Mouse (Mus musculus): ENCODE measurements around the gene Cfap43. TPM values are rescaled to one million over a fixed set of nuclear protein-coding genes. Genes with fewer than 3 reads are reported as not detected.
"Not testable (repeated sequence)": the region's sequence is repeated elsewhere in the genome, so short reads cannot be mapped to it uniquely, and the experiment has no call there.

The Cfap43 gene
- polyA plus RNA-seq, 1 experiment from 2014 or later: 0.06 TPM

DNA sequence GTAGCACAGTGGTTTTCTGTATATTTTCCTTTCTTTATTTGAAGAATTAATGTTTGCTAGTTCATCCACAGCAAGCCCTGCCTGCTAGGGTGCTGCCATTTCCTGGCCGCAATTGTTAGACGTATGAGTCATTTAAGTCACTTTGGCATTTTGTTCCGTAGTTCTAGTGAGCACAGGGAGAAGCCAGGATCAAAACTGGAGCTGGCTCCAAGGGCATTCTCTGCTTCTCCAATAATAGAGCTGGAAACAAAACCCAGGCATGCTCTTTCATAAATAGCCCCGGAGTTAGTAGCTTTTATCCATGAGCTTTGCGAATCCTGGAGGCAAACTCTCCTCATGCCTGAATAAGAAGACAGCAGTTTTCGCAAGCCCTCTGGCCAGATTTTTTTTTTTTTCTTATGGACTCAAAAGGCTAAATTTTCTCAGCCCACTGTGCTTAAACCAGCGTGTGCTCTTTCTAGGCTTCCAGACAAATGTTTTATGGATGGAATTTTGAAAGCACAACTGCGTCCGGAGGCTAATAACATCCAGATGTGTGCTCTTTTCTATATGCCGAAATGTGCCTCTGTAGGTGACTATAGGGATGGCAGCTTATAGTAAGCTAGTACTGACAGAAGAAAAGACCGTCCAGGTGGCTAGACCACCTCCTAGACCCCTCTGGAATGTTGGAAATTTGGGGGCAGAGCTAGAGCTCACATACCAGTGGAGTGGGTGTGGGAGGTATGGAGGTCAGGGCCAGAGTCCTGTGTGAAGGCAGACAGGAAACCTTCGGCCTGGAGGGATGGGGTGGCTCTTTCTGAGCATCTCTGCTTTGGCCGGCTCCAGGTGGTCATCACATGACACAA is 64.9 kb downstream of the Cfap43 start:
- no peak for DNase-seq (ENCODE audit: low spot score)
- Histone ChIP-seq H3K4me3 (peak overlapping the region; percentile 79), H3K27ac (peak overlapping the region; percentile 85), H3K4me1 (peaks cover 10% of the 10 kb centered on the region), H3K27me3 (ENCODE audit: insufficient read depth, poor library complexity, severe bottlenecking) (no peaks in the 10 kb centered on the region), H3K36me3 (peaks cover 14% of the 10 kb centered on the region), H3K9me3 (no peaks in the 10 kb centered on the region)
- 30% methylated on average over 13 of the region's 13 CpGs for WGBS

GRCm38 (mm10) chr19:47853053-47853452 is 66.0 kb downstream of the Cfap43 start:
- no peak overlapping the region for H3K27ac ChIP-seq
- no peaks in the 10 kb centered on the region for H3K9me3 ChIP-seq
- no peaks in the 10 kb centered on the region for H3K27me3 ChIP-seq (ENCODE audit: insufficient read depth, poor library complexity, severe bottlenecking)
- 76% methylated on average over 3 of the region's 3 CpGs for WGBS
- DNase-seq (ENCODE audit: low spot score): no peak
- H3K36me3 ChIP-seq: peaks cover 3% of the 10 kb centered on the region; the same call in 1 of the 2 replicates
- H3K4me1 ChIP-seq: peaks cover 10% of the 10 kb centered on the region
- no peak overlapping the region for H3K4me3 ChIP-seq

DNA sequence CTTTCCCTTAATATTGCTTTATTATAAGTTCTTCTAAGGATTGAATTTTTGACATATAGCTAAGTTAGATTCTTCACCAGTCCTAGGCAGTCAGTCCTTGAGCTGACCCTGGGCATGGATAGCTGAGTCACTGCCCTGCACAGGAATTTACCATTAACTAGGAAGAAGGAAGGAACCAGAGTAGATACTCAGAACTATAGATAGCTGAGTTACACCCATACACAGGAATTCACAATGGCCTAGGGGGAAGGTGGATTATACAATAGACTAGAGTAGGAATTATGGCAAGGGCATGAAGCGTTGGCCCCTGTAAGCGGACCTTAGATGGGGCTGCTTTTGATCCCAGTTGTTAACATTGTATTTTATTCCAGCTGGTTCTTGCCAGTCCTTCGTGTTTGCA is 67.0 kb downstream of the Cfap43 start:
- H3K27ac ChIP-seq; H3K27me3 ChIP-seq (ENCODE audit: insufficient read depth, poor library complexity, severe bottlenecking); H3K9me3 ChIP-seq; H3K4me3 ChIP-seq; DNase-seq (ENCODE audit: low spot score); H3K36me3 ChIP-seq: not testable (repeated sequence)
- peaks cover 10% of the 10 kb centered on the region for H3K4me1 ChIP-seq
- WGBS: 81% methylated on average over 3 of the region's 3 CpGs

DNA sequence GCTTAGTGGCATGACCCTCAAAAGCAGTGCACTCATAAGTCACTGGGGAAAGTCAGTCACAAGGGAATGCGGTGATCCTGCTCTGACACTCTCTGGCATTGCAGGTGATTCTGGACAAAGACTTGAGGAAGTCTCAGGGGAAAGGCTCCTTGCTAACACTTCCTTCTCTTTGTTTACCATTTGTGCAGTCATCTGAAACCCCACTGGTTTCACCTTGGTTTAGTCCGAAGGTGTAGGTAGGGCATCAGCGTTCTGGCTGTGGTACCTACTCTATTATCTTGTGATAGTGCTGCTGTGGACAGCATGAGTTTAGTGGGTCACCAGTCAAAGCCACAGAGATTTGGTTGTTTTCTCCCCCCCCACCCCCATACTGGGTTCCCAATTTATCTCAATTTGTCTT is 69.4 kb downstream of the Cfap43 start:
- H3K36me3 ChIP-seq: no peaks in the 10 kb centered on the region
- 92% methylated on average over 3 of the region's 3 CpGs for WGBS
- no peak overlapping the region for H3K4me3 ChIP-seq
- no peak overlapping the region for H3K27ac ChIP-seq
- peaks cover 8% of the 10 kb centered on the region for H3K4me1 ChIP-seq
- no peaks in the 10 kb centered on the region for H3K9me3 ChIP-seq
- no peak for DNase-seq (ENCODE audit: low spot score)
- H3K27me3 ChIP-seq (ENCODE audit: insufficient read depth, poor library complexity, severe bottlenecking): no peaks in the 10 kb centered on the region

DNA sequence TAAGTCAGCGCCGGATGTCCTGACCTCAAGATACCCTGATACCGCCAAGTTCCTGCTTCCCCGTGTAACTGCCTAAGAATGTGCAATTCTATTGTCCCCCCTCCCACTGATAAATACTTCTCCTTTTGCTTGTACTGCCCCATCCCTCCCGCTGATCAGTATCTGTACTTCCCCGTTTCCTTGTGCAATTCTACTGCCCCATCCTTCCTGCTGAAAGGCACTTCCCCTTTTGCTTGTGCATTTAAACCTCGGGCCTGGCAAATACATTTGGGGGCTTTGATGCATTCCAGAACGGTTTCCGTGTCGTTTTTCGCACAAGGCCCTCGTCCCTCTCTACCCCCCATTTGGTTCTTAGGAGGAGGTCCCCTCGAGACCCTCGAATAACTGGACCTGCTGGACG is 77.9 kb downstream of the Cfap43 start:
- not testable (repeated sequence) for H3K9me3 ChIP-seq; H3K4me3 ChIP-seq; H3K27ac ChIP-seq; DNase-seq (ENCODE audit: low spot score); H3K36me3 ChIP-seq
- Histone ChIP-seq H3K4me1 (peaks cover 11% of the 10 kb centered on the region; the same call in 1 of the 2 replicates), H3K27me3 (ENCODE audit: insufficient read depth, poor library complexity, severe bottlenecking) (peaks cover 24% of the 10 kb centered on the region)
- 71% methylated on average over 15 of the region's 15 CpGs for WGBS

- H3K4me3 ChIP-seq: peak overlapping the region; percentile 65
- H3K9me3 ChIP-seq: no peaks in the 10 kb centered on the region
- H3K27me3 ChIP-seq (ENCODE audit: insufficient read depth, poor library complexity, severe bottlenecking): peaks cover 33% of the 10 kb centered on the region
- under 1% methylated on average over 6 of the region's 6 CpGs for WGBS
- H3K4me1 ChIP-seq: peaks cover 11% of the 10 kb centered on the region; the same call in 1 of the 2 replicates
- H3K27ac ChIP-seq: peak overlapping the region; percentile 17; the same call in 1 of the 2 replicates
- no peaks in the 10 kb centered on the region for H3K36me3 ChIP-seq
- DNase-seq (ENCODE audit: low spot score): no peak
Measured at GRCm38 (mm10) chr19:47837527-47837901, 81.6 kb downstream of the Cfap43 start.

DNA sequence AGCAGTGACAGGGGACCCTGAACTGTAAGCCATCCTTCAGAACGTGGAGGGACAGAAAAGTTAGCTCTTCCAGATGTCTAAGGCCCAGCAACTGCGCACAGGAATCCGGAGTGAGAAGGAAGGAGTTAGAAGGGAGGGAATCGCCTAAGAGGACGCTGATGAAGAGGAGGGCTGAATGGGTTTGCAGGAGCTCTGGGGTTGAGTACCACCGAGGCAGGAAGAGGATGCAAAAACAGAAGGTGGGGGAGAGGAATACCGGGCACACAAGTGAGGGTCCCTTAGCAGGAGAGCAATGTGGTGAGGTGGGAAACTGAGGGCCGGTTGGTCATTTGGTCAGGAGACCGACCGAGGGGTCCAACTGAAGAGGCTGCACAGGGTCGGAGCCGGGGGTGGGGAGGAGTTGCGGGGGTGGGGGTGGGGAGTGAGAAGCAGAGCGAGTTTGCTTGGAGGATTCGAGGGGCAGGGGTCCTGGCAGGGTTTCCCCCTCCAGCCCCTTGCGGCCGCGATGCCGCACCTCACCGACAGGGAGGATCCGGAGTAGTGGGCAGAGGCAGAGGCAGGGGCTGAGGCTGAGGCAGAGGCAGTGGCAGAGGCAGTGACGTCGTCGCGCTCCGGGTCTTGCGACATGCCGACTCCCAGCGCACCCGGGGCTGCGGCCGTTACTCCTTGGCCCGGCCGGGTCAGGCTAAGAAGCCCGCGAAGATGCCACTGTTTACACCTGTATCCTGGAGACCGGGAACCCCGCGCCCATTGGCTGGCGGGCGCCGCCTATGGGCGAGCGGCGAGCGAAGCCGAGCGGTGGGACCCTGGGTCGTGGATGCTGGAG is 82.2 kb downstream of the Cfap43 start:
- peak overlapping the region; percentile 17; the same call in 1 of the 2 replicates for H3K27ac ChIP-seq
- peaks cover 33% of the 10 kb centered on the region for H3K27me3 ChIP-seq (ENCODE audit: insufficient read depth, poor library complexity, severe bottlenecking)
- H3K4me3 ChIP-seq: peak overlapping the region; percentile 65
- DNase-seq (ENCODE audit: low spot score): peak; percentile 85
- H3K36me3 ChIP-seq: no peaks in the 10 kb centered on the region
- no peaks in the 10 kb centered on the region for H3K9me3 ChIP-seq
- H3K4me1 ChIP-seq: peaks cover 11% of the 10 kb centered on the region; the same call in 1 of the 2 replicates
- WGBS: 3% methylated on average over 48 of the region's 49 CpGs

- 79% methylated on average over 7 of the region's 7 CpGs for WGBS
- no peak for DNase-seq (ENCODE audit: low spot score)
- no peaks in the 10 kb centered on the region for H3K9me3 ChIP-seq
- no peaks in the 10 kb centered on the region for H3K36me3 ChIP-seq
- peaks cover 33% of the 10 kb centered on the region for H3K27me3 ChIP-seq (ENCODE audit: insufficient read depth, poor library complexity, severe bottlenecking)
- H3K4me1 ChIP-seq: peaks cover 11% of the 10 kb centered on the region; the same call in 1 of the 2 replicates
- no peak overlapping the region for H3K4me3 ChIP-seq
- H3K27ac ChIP-seq: no peak overlapping the region
Measured at GRCm38 (mm10) chr19:47835776-47836175, 83.3 kb downstream of the Cfap43 start.

- DNase-seq (ENCODE audit: low spot score): no peak
- 79% methylated on average over 5 of the region's 5 CpGs for WGBS
- H3K27me3 ChIP-seq (ENCODE audit: insufficient read depth, poor library complexity, severe bottlenecking): peaks cover 30% of the 10 kb centered on the region
- no peak overlapping the region for H3K27ac ChIP-seq
- H3K9me3 ChIP-seq: no peaks in the 10 kb centered on the region
- H3K36me3 ChIP-seq: no peaks in the 10 kb centered on the region
- H3K4me1 ChIP-seq: peaks cover 11% of the 10 kb centered on the region; the same call in 1 of the 2 replicates
- H3K4me3 ChIP-seq: no peak overlapping the region
Measured at GRCm38 (mm10) chr19:47834614-47835013, 84.5 kb downstream of the Cfap43 start.

DNA sequence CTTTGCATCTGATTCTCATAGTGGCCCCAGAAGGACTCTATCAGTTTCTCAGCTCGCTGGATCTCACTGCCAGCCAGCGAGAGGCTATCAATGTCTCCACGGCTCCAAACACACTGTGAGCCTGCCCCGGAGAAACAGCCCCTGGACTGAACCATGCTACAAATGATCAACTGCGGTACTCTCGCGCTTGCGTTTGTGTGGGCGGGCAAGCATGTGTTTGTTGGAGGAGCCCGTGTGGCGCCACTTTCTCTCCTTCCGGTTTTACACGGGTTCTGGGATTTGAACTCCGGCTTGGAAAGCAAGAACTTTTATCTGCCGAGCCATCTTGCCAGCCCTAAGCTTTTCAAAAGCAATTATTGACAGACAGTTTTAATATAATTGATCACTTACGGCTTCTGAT is 86.8 kb downstream of the Cfap43 start:
- H3K27me3 ChIP-seq (ENCODE audit: insufficient read depth, poor library complexity, severe bottlenecking): peaks cover 20% of the 10 kb centered on the region
- WGBS: 73% methylated on average over 16 of the region's 16 CpGs
- H3K9me3 ChIP-seq: no peaks in the 10 kb centered on the region
- H3K36me3 ChIP-seq: no peaks in the 10 kb centered on the region
- no peak for DNase-seq (ENCODE audit: low spot score)
- H3K27ac ChIP-seq: no peak overlapping the region
- peaks cover 8% of the 10 kb centered on the region; the same call in 1 of the 2 replicates for H3K4me1 ChIP-seq
- H3K4me3 ChIP-seq: no peak overlapping the region

GRCm38 (mm10) chr19:47831111-47831510 is 88.0 kb downstream of the Cfap43 start:
- DNase-seq (ENCODE audit: low spot score): no peak
- H3K27me3 ChIP-seq (ENCODE audit: insufficient read depth, poor library complexity, severe bottlenecking): 0 out of 2 replicates have a peak, but pooled peaks cover 9% of the 10 kb centered on the region
- no peak overlapping the region for H3K27ac ChIP-seq

DNA sequence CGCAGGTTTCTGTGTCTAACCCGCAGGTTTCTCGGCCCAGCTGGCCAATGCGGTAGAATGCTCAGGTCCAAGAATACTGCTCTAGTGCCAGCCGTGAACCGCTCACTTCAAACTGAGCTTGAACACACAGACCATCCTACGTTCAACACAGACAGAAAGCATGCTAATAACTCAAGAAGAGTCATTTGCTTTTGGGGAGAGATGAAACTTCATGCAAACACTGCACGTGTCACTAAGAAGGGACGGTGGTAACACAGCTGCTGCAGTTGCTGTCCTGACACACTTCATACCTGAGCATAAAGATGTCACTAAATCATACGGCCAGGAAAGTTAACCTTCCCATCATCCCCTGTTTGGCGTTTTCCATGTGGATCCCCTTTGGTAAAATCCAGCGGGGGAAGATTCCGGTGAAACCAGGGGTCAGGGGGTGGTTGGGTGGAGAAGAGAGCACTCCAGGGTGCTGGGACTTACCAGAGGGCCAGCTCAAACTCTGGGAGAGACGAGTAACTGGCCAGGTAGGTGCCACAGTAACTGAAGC is 89.1 kb downstream of the Cfap43 start:
- H3K27me3 ChIP-seq (ENCODE audit: insufficient read depth, poor library complexity, severe bottlenecking): no peaks in the 10 kb centered on the region
- H3K4me3 ChIP-seq: no peak overlapping the region
- no peaks in the 10 kb centered on the region for H3K36me3 ChIP-seq
- H3K9me3 ChIP-seq: no peaks in the 10 kb centered on the region
- H3K4me1 ChIP-seq: no peaks in the 10 kb centered on the region
- WGBS: 78% methylated on average over 14 of the region's 14 CpGs
- DNase-seq (ENCODE audit: low spot score): peak; percentile 59
- H3K27ac ChIP-seq: no peak overlapping the region

More at GRCm38 (mm10) chr19:47831111-47831510, 88.0 kb downstream of the Cfap43 start:
- Histone ChIP-seq H3K4me3 (no peak overlapping the region), H3K36me3 (no peaks in the 10 kb centered on the region), H3K9me3 (no peaks in the 10 kb centered on the region), H3K4me1 (no peaks in the 10 kb centered on the region)
- 86% methylated on average over 8 of the region's 8 CpGs for WGBS

Measured in heart, embryonic 10.5 days (tissue).